ENCODE assay signal across 8 mouse cellular contexts in the genomic region with DNA sequence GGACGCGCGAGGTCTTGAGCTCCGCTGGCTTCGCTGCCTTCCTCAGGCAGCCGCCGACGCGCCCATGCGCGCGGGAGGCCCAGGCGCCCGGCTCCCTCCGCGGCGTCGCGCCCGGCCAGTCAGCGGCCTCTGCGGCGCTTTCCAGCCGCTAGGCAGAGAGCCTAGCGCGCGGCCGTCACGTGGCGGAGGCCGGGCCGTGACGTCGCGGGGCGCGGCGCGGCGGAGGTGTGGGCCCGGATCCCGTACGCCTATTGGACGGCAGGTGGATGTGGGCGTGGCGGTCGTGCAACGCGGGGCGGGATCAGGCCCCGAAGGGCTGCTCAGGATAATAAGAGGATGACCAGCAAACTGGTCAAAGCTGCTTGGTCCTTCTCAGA. TPM values are rescaled to one million over a fixed set of nuclear protein-coding genes. Genes with fewer than 3 reads are reported as not detected.
DNase-seq lines count a peak whose midpoint lies in the region; ATAC-seq and TF ChIP-seq lines count a peak whose summit lies in the region.

A gene (minus strand): TSS at position 184 of the 377 bp plus-strand sequence.

- H3K4me3 ChIP-seq in C2C12 (ENCODE audit: insufficient read depth, poor library complexity, severe bottlenecking) = peak within 1 kb of the TSS; percentile 64
- H3K4me3 ChIP-seq in erythroblast, embryonic 14.5 days (replicated peaks) = peak within 1 kb of the TSS; percentile 72
- H3K4me3 ChIP-seq in heart, embryonic 12.5 days = peak within 1 kb of the TSS; percentile 69
- peak within 1 kb of the TSS; percentile 53 for H3K4me3 ChIP-seq in kidney, postnatal 0 days (replicated peaks; ENCODE audit: low read depth, low read length)
- H3K4me3 ChIP-seq in liver, embryonic 12.5 days = peak within 1 kb of the TSS; percentile 68
- peak within 1 kb of the TSS; percentile 71 for H3K4me3 ChIP-seq in stomach, embryonic 15.5 days (replicated peaks)

- peak within 1 kb of the TSS; percentile 81 for H3K9ac ChIP-seq in heart, embryonic 12.5 days
- peak within 1 kb of the TSS; percentile 82 for H3K9ac ChIP-seq in kidney, postnatal 0 days (ENCODE audit: low read depth, low read length)
- H3K9ac ChIP-seq in liver, embryonic 12.5 days = peak within 1 kb of the TSS; percentile 81
- peak within 1 kb of the TSS; percentile 63 for H3K9ac ChIP-seq in stomach, embryonic 15.5 days

- H3K79me3 ChIP-seq in C2C12 (ENCODE audit: low read depth) = peaks cover 13% of the 10 kb centered on the region

- peak; percentile 96 for DNase-seq in brain, embryonic 14.5 days (ENCODE audit: low read depth)
- peak; percentile 97 for DNase-seq in kidney, postnatal 0 days (ENCODE audit: low spot score)
- DNase-seq in natural killer cell, adult 2 months (ENCODE audit: low spot score in 2 of 2) = peak; percentile 93 to 94

- H3K36me3 ChIP-seq in C2C12 (ENCODE audit: control insufficient read depth, insufficient read depth) = peaks cover 3% of the 10 kb centered on the region
- peaks cover 2% of the 10 kb centered on the region; the same call in 1 of the 2 replicates for H3K36me3 ChIP-seq in erythroblast, embryonic 14.5 days (ENCODE audit: control insufficient read depth)
- H3K36me3 ChIP-seq in heart, embryonic 12.5 days = no peaks in the 10 kb centered on the region
- no peaks in the 10 kb centered on the region for H3K36me3 ChIP-seq in kidney, postnatal 0 days (ENCODE audit: insufficient read depth, low read length)
- H3K36me3 ChIP-seq in liver, embryonic 12.5 days = 0 out of 2 replicates have a peak, but pooled peaks cover 3% of the 10 kb centered on the region
- no peaks in the 10 kb centered on the region for H3K36me3 ChIP-seq in stomach, embryonic 15.5 days

- peaks cover 19% of the 10 kb centered on the region for H3K4me1 ChIP-seq in erythroblast, embryonic 14.5 days (ENCODE audit: control insufficient read depth)
- H3K4me1 ChIP-seq in heart, embryonic 12.5 days (replicated peaks) = peaks cover 11% of the 10 kb centered on the region; the same call in 1 of the 2 replicates
- peaks cover 19% of the 10 kb centered on the region for H3K4me1 ChIP-seq in kidney, postnatal 0 days (replicated peaks; ENCODE audit: insufficient read depth, low read length)
- peaks cover 38% of the 10 kb centered on the region for H3K4me1 ChIP-seq in liver, embryonic 12.5 days
- H3K4me1 ChIP-seq in stomach, embryonic 15.5 days = peaks cover 23% of the 10 kb centered on the region

- TF ChIP-seq POLR2A in brain, embryonic 14.5 days (IDR thresholded peaks at IDR 0.05; ENCODE audit: borderline replicate concordance, extremely low read depth, insufficient read depth, insufficient read length, poor library complexity, severe bottlenecking) = peak; percentile 99

- no peaks in the 10 kb centered on the region for H3K27me3 ChIP-seq in C2C12 (ENCODE audit: control insufficient read depth, insufficient read depth, insufficient read length)
- peaks cover 33% of the 10 kb centered on the region for H3K27me3 ChIP-seq in erythroblast, embryonic 14.5 days (ENCODE audit: control insufficient read depth)
- H3K27me3 ChIP-seq in heart, embryonic 12.5 days (replicated peaks) = peaks cover 7% of the 10 kb centered on the region; the same call in 1 of the 2 replicates
- H3K27me3 ChIP-seq in kidney, postnatal 0 days (ENCODE audit: insufficient read depth, low read length) = no peaks in the 10 kb centered on the region
- peaks cover 26% of the 10 kb centered on the region; the same call in 1 of the 2 replicates for H3K27me3 ChIP-seq in liver, embryonic 12.5 days (replicated peaks)
- H3K27me3 ChIP-seq in stomach, embryonic 15.5 days (replicated peaks) = no peaks in the 10 kb centered on the region

- peaks cover 44% of the 10 kb centered on the region for H3K79me2 ChIP-seq in C2C12 (ENCODE audit: control insufficient read depth, insufficient read depth)

- no peaks in the 10 kb centered on the region for H3K9me3 ChIP-seq in erythroblast, embryonic 14.5 days (ENCODE audit: control insufficient read depth, low read length)
- H3K9me3 ChIP-seq in heart, embryonic 12.5 days (replicated peaks) = no peaks in the 10 kb centered on the region
- no peaks in the 10 kb centered on the region for H3K9me3 ChIP-seq in kidney, postnatal 0 days (replicated peaks; ENCODE audit: low read length)
- H3K9me3 ChIP-seq in liver, embryonic 12.5 days (replicated peaks) = no peaks in the 10 kb centered on the region
- no peaks in the 10 kb centered on the region for H3K9me3 ChIP-seq in stomach, embryonic 15.5 days

- peak; percentile 99 for ATAC-seq in heart, embryonic 12.5 days (ENCODE audit: insufficient number of reproducible peaks, low FRiP score)
- ATAC-seq in kidney, postnatal 0 days (replicated peaks; ENCODE audit: low FRiP score, low read depth) = peak; percentile 97
- peak; percentile 97 for ATAC-seq in liver, embryonic 12.5 days
- peak; percentile 96 for ATAC-seq in stomach, embryonic 15.5 days (ENCODE audit: insufficient read depth, low FRiP score, low read depth)

- no peak for TF ChIP-seq CTCF in C2C12 (IDR thresholded peaks at IDR 0.05; ENCODE audit: control insufficient read depth, insufficient read depth, insufficient read length)
- TF ChIP-seq CTCF in brain, embryonic 14.5 days (IDR thresholded peaks at IDR 0.05; ENCODE audit: borderline replicate concordance, extremely low read depth, insufficient read depth, insufficient read length) = no peak
- no peak for TF ChIP-seq CTCF in kidney, postnatal 0 days (IDR thresholded peaks at IDR 0.05; ENCODE audit: low read depth)

- WGBS in heart, embryonic 12.5 days = under 1% methylated on average over 51 of the region's 51 CpGs
- under 1% methylated on average over 49 of the region's 51 CpGs for WGBS in kidney, postnatal 0 days
- WGBS in liver, embryonic 12.5 days (ENCODE audit: insufficient replicate concordance) = under 1% methylated on average over 51 of the region's 51 CpGs
- WGBS in stomach, embryonic 15.5 days = under 1% methylated on average over 51 of the region's 51 CpGs

- peak within 1 kb of the TSS; percentile 45 for H3K27ac ChIP-seq in heart, embryonic 12.5 days (ENCODE audit: poor library complexity, severe bottlenecking)
- H3K27ac ChIP-seq in kidney, postnatal 0 days = peak within 1 kb of the TSS; percentile 85
- peak within 1 kb of the TSS; percentile 73 for H3K27ac ChIP-seq in liver, embryonic 12.5 days
- H3K27ac ChIP-seq in stomach, embryonic 15.5 days = peak within 1 kb of the TSS; percentile 53; the same call in 1 of the 2 replicates

- H3ac ChIP-seq in C2C12 (ENCODE audit: control insufficient read depth, insufficient read length, low read depth) = peak within 1 kb of the TSS; percentile 91

- H3K4me2 ChIP-seq in heart, embryonic 12.5 days = peak within 1 kb of the TSS; percentile 95
- peak within 1 kb of the TSS; percentile 100 for H3K4me2 ChIP-seq in kidney, postnatal 0 days (ENCODE audit: low read length)
- peak within 1 kb of the TSS; percentile 99 for H3K4me2 ChIP-seq in liver, embryonic 12.5 days
- H3K4me2 ChIP-seq in stomach, embryonic 15.5 days = peak within 1 kb of the TSS; percentile 99

TF ChIP-seq in C2C12, 6 proteins besides CTCF, POLR2A, EP300 and RAD21:
- TF ChIP-seq MYOG (IDR thresholded peaks at IDR 0.05; ENCODE audit: control insufficient read depth, extremely low read depth, insufficient read length) (no peak), FOSL1 (IDR thresholded peaks at IDR 0.05; ENCODE audit: insufficient read depth, low read length, poor library complexity, severe bottlenecking) (no peak), USF1 (IDR thresholded peaks at IDR 0.05; ENCODE audit: low read depth) (peak; percentile 86), CEBPB (IDR thresholded peaks at IDR 0.05; ENCODE audit: low read depth) (no peak), MAX (IDR thresholded peaks at IDR 0.05) (peak; percentile 95), MYOD1 (IDR thresholded peaks at IDR 0.05; ENCODE audit: control insufficient read depth, insufficient read length, low read depth) (no peak)

RNA-seq across cellular contexts. Expression of the gene that starts here (rescaled TPM):
- 10.2 TPM for polyA plus RNA-seq in C2C12 (2012; fragmentation: generic; extraction: Trizol)
- polyA plus RNA-seq in brain, embryonic 14.5 days (2012; rRNA removed) = 15.0 and 16.1 TPM in 2 replicates
- polyA plus RNA-seq in erythroblast, embryonic 14.5 days (2012) = 0.09 and 0.16 TPM in 2 replicates
- 7.3 and 7.5 TPM in 2 replicates for polyA plus RNA-seq in heart, embryonic 12.5 days (2016; fragmentation: Nextera tagmentation; extraction: Ambion mirVana)
- polyA plus RNA-seq in kidney, postnatal 0 days (2015; fragmentation: Nextera tagmentation; extraction: Ambion mirVana) = 15.1 and 15.2 TPM in 2 replicates
- 17.1 and 17.3 TPM in 2 replicates for polyA plus RNA-seq in liver, embryonic 12.5 days (2016; fragmentation: Nextera tagmentation; extraction: Ambion mirVana)
- polyA plus RNA-seq in stomach, embryonic 15.5 days (2015; fragmentation: Nextera tagmentation; extraction: Ambion mirVana) = 10.4 and 10.6 TPM in 2 replicates

Comparison
In these comparisons a context has a peak if more than half of its experiments do, and no peak if none do; other contexts are left out.
1. Peak in every context shown above with its lines: DNase-seq, ATAC-seq, H3K4me3 ChIP-seq and H3K27ac ChIP-seq.